Mouse (Mus musculus) megakaryocyte-erythroid progenitor cell, adult 5-6 weeks (primary cell): ENCODE results near the gene Gm12216. TPM values are rescaled to one million over a fixed set of nuclear protein-coding genes. Genes with fewer than 3 reads are reported as not detected.

Source experiments
- ATAC-seq: replicated peaks from 2 replicates; pipeline ENCODE4 v1.8.0; 2016; ENCODE audit warnings: mild to moderate bottlenecking, inconsistent platforms; ENCODE audit not compliant: severe bottlenecking, poor library complexity, low FRiP score, low TSS enrichment
- total RNA-seq, 2 experiments: library from RNA; stranded (forward) in 1 of 2; stranded (reverse) in 1 of 2; fragments of 200-1000, 215-1000 nt in 1 of 2; fragments of >200 nt in 1 of 2; fragmentation: Nextera tagmentation in 1 of 2; gene quantifications; 2 replicates each; pipeline ENCODE4 v1.2.3; 2014 to 2017

Gm12216 gene
- total RNA-seq, 2 experiments from 2014 or later = 12.6 TPM; not detected in 1

DNA sequence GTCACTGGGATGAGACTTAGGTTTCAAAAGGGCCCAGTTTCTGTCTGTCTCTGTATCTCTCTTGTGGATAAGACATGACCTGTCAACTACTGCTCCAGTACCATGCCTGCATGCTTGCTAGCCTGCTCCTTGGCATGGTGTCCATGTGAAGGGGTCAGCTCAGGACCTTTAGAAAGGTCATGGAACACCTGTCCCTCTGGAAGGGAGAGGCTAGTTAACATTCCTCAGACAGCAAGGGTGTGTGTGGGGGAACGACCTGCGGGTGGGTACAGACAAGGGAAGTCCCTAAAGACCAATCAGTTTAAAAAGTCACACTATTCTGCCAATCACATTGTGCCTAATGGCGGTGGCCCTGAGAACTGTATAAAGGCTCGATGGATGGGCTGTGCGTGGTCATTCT is 58.1 kb downstream of the Gm12216 start:
- ATAC-seq = no peak

- no peak for ATAC-seq
These were observed 59.0 kb downstream of the Gm12216 start for GRCm38 (mm10) chr11:53800036-53800435.

GRCm38 (mm10) chr11:53798041-53798711 is 60.9 kb downstream of the Gm12216 start:
- no peak for ATAC-seq

DNA sequence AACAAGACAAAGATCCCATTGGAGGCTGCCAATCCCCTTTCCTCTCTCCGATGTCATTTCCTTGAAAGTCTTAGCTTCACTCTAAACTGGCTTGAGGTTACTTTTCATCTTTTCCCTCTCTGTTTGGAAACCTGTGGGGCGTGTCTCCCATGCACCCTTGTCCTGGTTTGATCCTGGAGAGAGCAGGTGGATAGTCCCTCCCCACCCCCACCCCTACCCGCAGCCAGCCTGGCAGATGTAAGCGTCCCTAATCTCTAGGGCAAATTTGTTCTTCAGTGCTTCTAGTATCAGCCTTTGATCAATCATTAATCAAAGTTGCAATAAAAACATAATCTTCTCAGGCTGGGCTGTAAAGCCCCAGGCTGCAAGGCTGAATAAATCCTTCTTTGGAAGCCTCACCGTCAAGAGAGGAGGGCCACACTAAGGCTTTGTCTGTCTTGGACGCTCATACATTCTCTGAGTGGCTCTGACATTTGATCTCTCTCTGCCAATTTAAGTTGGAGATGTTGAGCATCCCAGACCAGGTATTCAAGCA is 61.6 kb downstream of the Gm12216 start:
- no peak for ATAC-seq

DNA sequence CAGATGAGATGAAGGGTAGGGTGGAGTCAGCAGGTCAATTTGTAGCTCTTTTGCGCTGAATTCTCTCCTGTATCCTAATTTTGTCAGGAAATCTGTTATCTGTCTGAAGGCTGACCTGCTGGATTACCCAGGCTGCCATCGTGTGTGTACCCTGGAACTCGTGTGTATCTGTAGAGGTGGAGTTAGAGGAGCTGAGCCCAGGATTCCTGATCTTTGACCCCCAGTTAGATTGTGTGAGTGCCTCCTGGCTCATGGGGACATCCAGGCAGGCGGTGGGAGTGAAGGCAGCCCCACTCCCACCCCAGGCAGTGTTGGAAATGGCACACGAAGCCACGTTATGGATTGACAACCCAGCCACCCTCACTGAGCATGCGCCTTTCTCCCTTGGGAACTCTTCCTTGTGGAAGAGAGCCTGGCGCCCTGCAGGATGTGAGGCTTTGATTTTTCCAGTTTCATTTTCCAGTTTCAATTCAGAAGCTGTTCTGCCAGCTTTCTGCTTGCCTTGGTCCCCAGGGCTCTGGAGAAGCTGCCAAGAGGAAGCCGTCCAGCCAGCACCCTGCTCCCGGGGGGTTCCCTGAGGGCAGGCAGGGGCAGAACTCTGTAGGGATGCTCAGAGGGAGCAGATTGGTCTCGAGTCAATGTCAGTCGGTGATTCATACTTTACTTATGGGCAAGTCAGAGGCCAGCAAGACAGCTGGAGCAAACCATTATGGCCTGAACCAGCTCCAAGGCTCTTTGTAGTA is 62.5 kb downstream of the Gm12216 start:
- no peak for ATAC-seq

DNA sequence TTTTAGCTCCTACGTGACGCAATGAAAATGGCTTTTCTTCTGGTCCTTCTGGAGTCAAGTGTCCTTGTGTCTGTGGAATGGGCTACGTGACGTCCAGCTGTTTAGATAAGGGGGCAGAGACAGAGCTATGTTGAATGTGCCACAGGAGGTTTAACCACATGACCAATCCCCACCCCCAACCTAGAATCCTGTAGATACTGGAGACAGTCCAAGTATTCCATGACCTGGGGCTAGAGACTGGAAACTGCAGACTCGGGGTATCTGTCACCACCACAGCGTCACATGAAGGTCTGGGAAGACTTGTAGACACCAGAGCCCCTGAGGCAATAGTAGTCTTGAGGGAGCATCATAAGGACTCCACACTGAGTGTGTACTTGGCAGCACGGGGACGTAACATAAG is 63.2 kb downstream of the Gm12216 start:
- ATAC-seq = no peak

DNA sequence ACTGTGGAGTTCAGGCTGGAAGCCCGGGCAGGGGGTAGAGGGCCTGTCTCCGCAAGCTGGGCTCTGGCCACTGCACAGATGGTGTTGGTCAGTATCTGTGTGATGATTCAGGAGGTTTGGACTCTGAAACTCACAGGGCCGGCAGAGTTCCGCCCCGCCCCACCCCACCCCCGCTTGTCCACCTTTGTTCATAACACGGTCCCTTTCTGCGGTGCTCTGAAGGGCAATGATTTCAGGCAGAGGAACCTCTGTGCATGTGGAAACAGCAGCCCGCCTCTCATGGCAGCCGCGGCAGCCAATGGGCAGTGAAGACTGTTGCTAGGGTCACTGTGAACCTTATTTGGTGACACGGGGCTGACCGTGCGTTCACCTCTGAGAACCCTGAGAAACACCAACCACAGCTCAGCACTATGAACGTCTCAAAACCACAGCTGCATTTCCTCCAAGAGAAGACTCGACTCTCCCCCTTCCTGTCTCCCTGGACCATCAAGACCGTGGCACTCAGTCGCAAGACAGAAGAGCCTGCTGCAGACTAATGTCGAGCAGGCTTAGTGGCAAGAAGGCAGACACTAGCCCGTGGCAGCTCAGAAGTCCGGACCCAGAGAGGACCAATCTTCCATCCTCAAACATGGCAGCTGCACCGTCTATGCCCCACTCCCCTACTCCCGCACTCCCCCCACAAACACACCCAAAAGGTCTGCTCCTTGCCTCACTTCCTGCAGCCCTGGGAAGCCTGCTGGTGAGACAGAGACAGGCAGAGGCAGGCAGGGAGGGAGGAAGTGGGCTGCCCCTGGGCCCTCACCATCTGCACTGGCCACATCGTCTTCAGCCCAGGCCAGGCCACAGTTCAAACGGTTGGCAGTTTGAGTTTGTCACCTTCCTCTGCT is 64.1 kb downstream of the Gm12216 start:
- ATAC-seq = peak; percentile 62

- ATAC-seq = no peak
These were observed 65.0 kb downstream of the Gm12216 start for GRCm38 (mm10) chr11:53794015-53794414.

GRCm38 (mm10) chr11:53792986-53793385 is 66.1 kb downstream of the Gm12216 start:
- no peak for ATAC-seq

DNA sequence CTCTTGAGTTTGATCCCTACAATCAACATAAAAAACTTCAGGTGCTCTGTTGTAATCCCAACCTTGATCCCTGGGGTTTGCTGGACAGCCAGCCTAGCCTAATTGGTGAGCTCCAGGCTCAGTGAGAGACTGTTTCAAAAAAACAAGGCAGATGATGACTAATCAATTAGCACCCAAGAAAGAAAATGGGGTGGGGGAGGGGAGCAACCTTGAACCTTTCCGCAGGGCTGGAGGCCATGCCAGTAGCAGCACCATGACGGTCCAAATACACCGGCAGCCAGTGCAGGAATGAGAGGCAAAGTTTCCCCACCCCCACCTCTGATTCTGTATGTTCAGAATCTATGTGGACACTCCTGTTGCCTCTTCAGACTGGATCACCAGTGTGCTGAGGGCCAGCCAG is 69.8 kb downstream of the Gm12216 start:
- ATAC-seq = no peak

- ATAC-seq = no peak
These were observed 70.9 kb downstream of the Gm12216 start for GRCm38 (mm10) chr11:53788196-53788595.

GRCm38 (mm10) chr11:53786058-53787031 is 72.7 kb downstream of the Gm12216 start:
- ATAC-seq = no peak

DNA sequence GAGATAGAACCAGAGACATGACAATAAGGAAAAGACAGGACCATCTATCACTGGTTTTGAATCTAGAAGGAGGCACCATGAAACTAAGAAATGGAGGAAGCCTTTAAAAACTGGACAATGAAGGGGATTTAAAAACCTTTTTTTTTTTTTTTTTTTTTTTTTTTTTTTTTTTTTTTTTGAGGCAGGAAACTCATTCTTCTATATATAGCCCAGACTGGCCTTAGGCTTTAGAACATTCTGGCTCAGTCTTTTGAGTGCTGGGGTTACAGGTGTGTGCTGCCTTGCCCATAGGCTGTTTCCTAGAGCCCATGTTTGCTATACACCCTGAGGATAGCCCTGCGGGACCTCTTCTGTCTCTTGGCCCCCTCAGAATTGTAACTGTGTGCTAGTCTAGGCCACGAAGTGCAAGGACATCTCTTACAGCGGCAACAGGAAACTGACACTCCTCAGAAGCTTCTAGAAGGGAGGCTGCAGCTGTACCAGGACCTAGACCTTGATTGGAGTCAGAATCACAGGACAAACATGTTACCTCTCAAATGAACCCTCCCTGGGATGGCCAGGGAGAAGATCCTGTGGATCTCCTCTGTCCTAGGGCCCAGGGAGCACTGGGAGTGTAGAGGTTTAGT is 73.6 kb downstream of the Gm12216 start:
- ATAC-seq = no peak

- no peak for ATAC-seq
These were observed 75.8 kb downstream of the Gm12216 start for GRCm38 (mm10) chr11:53783288-53783687.

- no peak for ATAC-seq
These were observed 77.1 kb downstream of the Gm12216 start for GRCm38 (mm10) chr11:53781964-53782363.

DNA sequence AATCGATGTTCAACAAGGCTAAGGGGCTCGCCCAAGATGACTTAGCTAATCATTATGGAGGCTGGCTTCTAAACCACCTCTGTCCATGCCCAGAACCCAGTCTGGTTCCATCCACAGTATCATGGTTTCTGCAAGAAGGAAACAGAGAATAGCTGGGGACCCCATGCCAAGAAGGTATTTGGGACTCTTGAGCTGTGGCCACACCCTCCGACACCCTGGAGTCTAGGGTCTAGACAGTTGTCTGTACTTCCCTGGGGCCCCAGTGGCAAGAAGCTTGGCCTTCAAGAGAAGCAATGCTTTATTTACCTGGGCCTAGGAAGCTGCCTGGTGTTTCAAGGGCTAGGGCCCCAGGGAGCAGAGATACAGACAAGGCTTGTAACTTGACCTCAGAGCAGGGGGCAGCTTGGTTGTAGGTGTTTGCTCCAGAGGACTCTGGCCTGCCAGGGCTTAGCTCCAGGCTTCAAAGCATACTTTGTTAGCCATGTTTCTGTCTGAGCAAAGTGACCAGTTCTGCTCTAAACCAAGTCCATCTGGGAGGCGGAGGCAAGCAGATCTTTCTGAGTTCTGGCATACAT is 77.8 kb downstream of the Gm12216 start:
- ATAC-seq = no peak

DNA sequence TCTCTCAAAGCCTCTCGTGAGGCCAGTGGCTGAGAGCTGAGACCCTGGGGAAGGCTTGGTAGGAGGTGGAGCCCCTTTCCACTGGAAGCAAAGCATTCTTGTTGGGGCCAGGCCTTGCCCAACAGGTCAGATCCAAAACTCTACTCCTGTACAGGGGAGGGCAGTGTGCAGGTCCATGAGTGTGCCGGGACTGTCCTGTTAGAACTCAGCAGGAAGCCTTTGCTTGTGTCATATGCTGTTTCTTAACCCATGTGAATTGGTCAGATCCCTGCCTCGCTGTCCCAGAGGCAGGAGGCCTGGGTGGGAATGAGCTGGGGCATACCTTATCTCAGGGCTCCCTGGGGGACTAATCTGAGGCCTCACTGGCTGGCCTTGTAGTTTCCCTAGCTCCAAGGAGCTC is 78.8 kb downstream of the Gm12216 start:
- ATAC-seq = no peak

DNA sequence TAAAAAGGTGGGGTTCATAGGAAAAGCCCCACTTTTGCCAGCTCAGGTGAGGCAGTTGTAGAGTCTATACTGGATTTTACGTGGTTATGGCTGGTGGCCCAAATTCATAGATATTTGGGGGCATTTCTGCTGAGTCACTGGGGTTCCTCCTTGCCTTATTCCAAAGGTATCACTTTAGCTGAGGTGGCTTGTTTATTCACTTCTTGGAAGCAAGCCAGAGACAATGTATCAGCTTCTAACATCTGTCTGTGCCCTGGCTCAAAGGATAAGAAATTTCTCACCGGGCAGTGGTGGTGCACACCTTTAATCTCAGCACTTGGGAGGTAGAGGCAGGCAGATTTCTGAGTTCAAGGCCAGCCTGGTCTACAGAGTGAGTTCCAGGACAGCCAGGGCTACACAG is 79.2 kb downstream of the Gm12216 start:
- ATAC-seq = no peak
